Mouse (Mus musculus) spleen, adult 2 months (tissue): ENCODE results near the gene Igf2bp3. TPM values are rescaled to one million over a fixed set of nuclear protein-coding genes. Genes with fewer than 3 reads are reported as not detected.

Experiments used
- DNase-seq, 2 experiments: peaks; one replicate each; pipeline versions ENCODE4 v3.0.0 to v3.0.0-alpha.2; 2012 to 2021; ENCODE audit warnings: low spot score in 2 of 2, low read depth in 1 of 2
- H3K27ac ChIP-seq: fragments of 200-500 bp; 2 replicates; pipeline ENCODE4 v1.5.1; 2012; ENCODE audit warnings: low read length, inconsistent platforms; ENCODE audit not compliant: insufficient read depth
- H3K27me3 ChIP-seq: fragments of 200-500 bp; 2 replicates; pipeline ENCODE4 v1.6.1; 2012; ENCODE audit warnings: mild to moderate bottlenecking, moderate library complexity, low read length, inconsistent platforms; ENCODE audit not compliant: control insufficient read depth, insufficient read depth
- H3K36me3 ChIP-seq: fragments of 200-500 bp; 2 replicates; pipeline ENCODE4 v1.6.1; 2012; ENCODE audit warnings: mild to moderate bottlenecking, low read length, inconsistent platforms; ENCODE audit not compliant: control insufficient read depth, insufficient read depth
- H3K4me1 ChIP-seq: fragments of 200-500 bp; 2 replicates; pipeline ENCODE4 v1.6.1; 2011; ENCODE audit warnings: inconsistent platforms; ENCODE audit not compliant: control insufficient read depth, insufficient read depth, insufficient read length
- H3K4me3 ChIP-seq: fragments of 200-500 bp; 2 replicates; pipeline ENCODE4 v1.5.1; 2011; ENCODE audit warnings: mild to moderate bottlenecking, inconsistent platforms; ENCODE audit not compliant: insufficient read depth, insufficient read length; ENCODE audit errors: extremely low read depth
- CTCF ChIP-seq: fragments of 200-500 bp; IDR thresholded peaks from 2 replicates; pipeline ENCODE4 v1.5.1; 2011; ENCODE audit warnings: mild to moderate bottlenecking, inconsistent platforms; ENCODE audit not compliant: insufficient read depth, insufficient read length, insufficient replicate concordance; ENCODE audit errors: extremely low read depth
- POLR2A ChIP-seq: fragments of 200-500 bp; IDR thresholded peaks from 2 replicates; pipeline ENCODE4 v1.6.1; 2011; ENCODE audit warnings: low read depth, low read length, inconsistent platforms
- WGBS: fragments of 180-500 bp; shearing (Covaris S2); methylation state at CpG from one replicate; pipeline ENCODE4 v1.1.7; 2018; 5-methylcytosine and 5-hydroxymethylcytosine counted together
- polyA plus RNA-seq: library from polyadenylated mRNA; depleted of rRNA; stranded (reverse); fragments of >200 nt; gene quantifications from 2 replicates; pipeline ENCODE4 v1.2.3, GENCODE M21; 2012

Gene Igf2bp3
- polyA plus RNA-seq, 1 experiment = 0.08 TPM

- TF ChIP-seq CTCF = peak; percentile 11; the same call in 1 of the 2 replicates
- no peak for TF ChIP-seq POLR2A
- 6% methylated on average over 15 of the region's 15 CpGs for WGBS
- peaks cover 9% of the 10 kb centered on the region for H3K27me3 ChIP-seq
- H3K4me3 ChIP-seq = no peak overlapping the region
- H3K4me1 ChIP-seq = no peaks in the 10 kb centered on the region
- no peak overlapping the region for H3K27ac ChIP-seq
- H3K36me3 ChIP-seq = no peaks in the 10 kb centered on the region
- peak in 1 of 2 experiments; percentile 40 for DNase-seq
Measured at GRCm38 (mm10) chr6:49227184-49227735, 12.5 kb upstream of the Igf2bp3 start.

- H3K4me1 ChIP-seq = no peaks in the 10 kb centered on the region
- 91% methylated on average over 3 of the region's 3 CpGs for WGBS
- DNase-seq = no peak
- no peaks in the 10 kb centered on the region for H3K36me3 ChIP-seq
- TF ChIP-seq POLR2A (no peak), CTCF (no peak)
- H3K27ac ChIP-seq = no peak overlapping the region
- no peak overlapping the region for H3K4me3 ChIP-seq
- peaks cover 12% of the 10 kb centered on the region for H3K27me3 ChIP-seq
Measured at GRCm38 (mm10) chr6:49225728-49226123, 11.0 kb upstream of the Igf2bp3 start.

- H3K27ac ChIP-seq = no peak overlapping the region
- H3K27me3 ChIP-seq = peaks cover 14% of the 10 kb centered on the region
- DNase-seq = no peak
- 76% methylated on average over 11 of the region's 11 CpGs for WGBS
- H3K36me3 ChIP-seq = no peaks in the 10 kb centered on the region
- no peak overlapping the region for H3K4me3 ChIP-seq
- H3K4me1 ChIP-seq = no peaks in the 10 kb centered on the region
- TF ChIP-seq CTCF (no peak), POLR2A (no peak)
Measured at GRCm38 (mm10) chr6:49224923-49225727, 10.4 kb upstream of the Igf2bp3 start.

- TF ChIP-seq POLR2A = no peak
- TF ChIP-seq CTCF = no peak
- 35% methylated on average over 7 of the region's 7 CpGs for WGBS
- Histone ChIP-seq H3K27me3 (peaks cover 26% of the 10 kb centered on the region), H3K27ac (no peak overlapping the region), H3K4me1 (peaks cover 6% of the 10 kb centered on the region), H3K36me3 (no peaks in the 10 kb centered on the region), H3K4me3 (no peak overlapping the region)
- DNase-seq = no peak
Measured at GRCm38 (mm10) chr6:49221906-49222305, 7.1 kb upstream of the Igf2bp3 start.

- peaks cover 12% of the 10 kb centered on the region for H3K4me1 ChIP-seq
- H3K27me3 ChIP-seq = peaks cover 32% of the 10 kb centered on the region
- H3K27ac ChIP-seq = no peak overlapping the region
- WGBS = 30% methylated on average over 16 of the region's 16 CpGs
- no peak overlapping the region for H3K4me3 ChIP-seq
- H3K36me3 ChIP-seq = no peaks in the 10 kb centered on the region
- no peak for DNase-seq
- TF ChIP-seq CTCF = no peak
- TF ChIP-seq POLR2A = no peak
Measured at GRCm38 (mm10) chr6:49219920-49220604, 5.3 kb upstream of the Igf2bp3 start.

GRCm38 (mm10) chr6:49219001-49219560 lies 4.3 kb upstream of the Igf2bp3 start:
- 37% methylated on average over 4 of the region's 4 CpGs for WGBS
- Histone ChIP-seq H3K27me3 (peaks cover 40% of the 10 kb centered on the region), H3K36me3 (no peaks in the 10 kb centered on the region), H3K4me3 (no peak overlapping the region), H3K27ac (no peak overlapping the region), H3K4me1 (peaks cover 16% of the 10 kb centered on the region)
- DNase-seq = no peak
- no peak for TF ChIP-seq POLR2A
- no peak for TF ChIP-seq CTCF
